Mouse (Mus musculus) C2C12 (cell line): Measurements from ENCODE around the gene Col20a1.

Experiments used
- CTCF ChIP-seq: IDR thresholded peaks from one replicate; pipeline ENCODE4 v1.5.1; 2011; ENCODE audit not compliant: control insufficient read depth, insufficient read depth, insufficient read length
- MAX ChIP-seq: IDR thresholded peaks from one replicate; pipeline ENCODE4 v1.6.1; 2011; ENCODE audit warnings: mild to moderate bottlenecking, control low read depth
- USF1 ChIP-seq: IDR thresholded peaks from one replicate; pipeline ENCODE4 v1.6.1; 2011; ENCODE audit warnings: low read depth, mild to moderate bottlenecking, control low read depth, moderate library complexity

- TF ChIP-seq CTCF (no peak), USF1 (no peak), MAX (no peak)
These were observed 45.1 kb downstream of the Col20a1 start for GRCm38 (mm10) chr2:181031406-181031934.
